Mouse (Mus musculus): ENCODE measurements around the gene Fsip1.
"Not testable (repeated sequence)": the region's sequence is repeated elsewhere in the genome, so short reads cannot be mapped to it uniquely, and the experiment has no call there.

Fsip1 gene

DNA sequence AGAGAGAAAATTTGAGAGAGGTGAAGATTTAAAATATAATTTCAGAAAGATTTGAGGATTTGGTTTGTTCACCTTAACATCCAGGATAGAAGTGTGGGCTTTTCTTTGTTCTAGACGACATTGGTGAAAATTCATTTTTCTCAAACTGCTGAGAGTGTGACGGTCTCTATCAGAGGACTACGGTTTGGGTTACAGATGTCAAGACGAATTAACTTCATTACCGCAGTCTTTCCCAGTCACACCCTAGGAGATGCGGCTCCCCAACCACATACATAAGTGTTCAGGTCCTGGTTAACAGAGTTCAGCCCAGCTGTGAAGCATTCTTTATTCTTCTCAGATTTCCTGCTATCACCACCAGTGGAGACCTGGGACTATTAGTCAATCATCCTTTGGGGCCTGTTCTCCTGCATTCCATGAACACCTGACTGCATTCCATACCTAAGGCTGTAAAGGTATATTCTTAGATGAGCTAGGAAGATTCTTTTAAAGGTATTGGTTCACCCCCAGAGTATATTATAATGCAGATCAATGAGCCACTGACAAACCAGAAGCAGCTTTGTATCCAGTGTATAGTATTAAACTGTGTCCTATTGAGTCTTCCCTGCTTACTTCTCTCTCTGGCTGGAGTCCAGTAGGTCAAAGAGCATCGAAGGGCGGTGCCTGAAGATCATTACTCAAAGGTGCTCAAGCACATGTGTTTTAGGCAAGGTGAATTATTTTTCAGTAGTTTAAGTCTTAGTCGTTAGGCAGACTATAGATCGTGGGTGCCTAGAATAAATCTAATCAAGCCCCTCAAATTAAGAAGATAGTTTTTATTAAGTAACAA, 82.0 kb downstream of the Fsip1 start:
- DNase-seq (ENCODE audit: low spot score): no peak

DNA sequence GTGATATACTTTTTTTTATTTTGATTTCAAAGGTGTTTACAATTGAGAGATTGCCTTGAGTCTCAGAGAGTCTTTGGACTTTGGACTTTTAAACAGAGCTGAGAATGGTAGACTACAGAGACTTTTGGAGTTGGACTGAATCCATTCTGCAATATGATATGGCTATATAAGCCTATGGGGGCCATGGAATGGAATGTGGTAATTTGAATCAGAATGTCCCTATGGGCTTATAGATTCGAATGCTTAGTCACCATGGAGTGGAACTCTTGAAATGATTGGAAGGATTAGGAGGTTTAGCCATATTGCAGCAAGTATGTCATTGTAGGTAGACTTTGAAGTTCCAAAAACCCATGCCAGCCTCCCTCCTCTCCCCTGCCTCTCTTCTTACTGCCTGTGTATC, 88.5 kb downstream of the Fsip1 start:
- DNase-seq (ENCODE audit: low spot score): no peak

DNA sequence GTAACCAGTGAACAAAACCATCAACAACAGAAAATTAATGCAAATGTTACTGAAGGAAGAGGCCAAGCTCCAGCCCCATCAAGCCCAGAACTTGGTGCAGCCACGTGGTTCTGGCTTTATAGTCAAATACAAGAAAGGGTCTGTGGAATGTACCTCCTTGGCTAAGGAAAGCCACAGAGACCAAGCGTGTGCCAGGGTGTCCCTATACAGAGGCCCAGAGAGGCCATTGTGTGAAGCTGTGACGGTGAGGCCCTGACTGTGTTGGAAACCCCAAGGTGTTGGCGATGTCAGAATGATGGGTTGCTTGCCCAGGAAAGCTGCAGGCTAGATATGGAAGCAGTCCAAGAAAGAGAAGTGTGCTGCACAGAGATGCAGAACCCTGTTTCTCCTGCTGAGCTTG, 89.0 kb downstream of the Fsip1 start:
- DNase-seq (ENCODE audit: low spot score): no peak

DNA sequence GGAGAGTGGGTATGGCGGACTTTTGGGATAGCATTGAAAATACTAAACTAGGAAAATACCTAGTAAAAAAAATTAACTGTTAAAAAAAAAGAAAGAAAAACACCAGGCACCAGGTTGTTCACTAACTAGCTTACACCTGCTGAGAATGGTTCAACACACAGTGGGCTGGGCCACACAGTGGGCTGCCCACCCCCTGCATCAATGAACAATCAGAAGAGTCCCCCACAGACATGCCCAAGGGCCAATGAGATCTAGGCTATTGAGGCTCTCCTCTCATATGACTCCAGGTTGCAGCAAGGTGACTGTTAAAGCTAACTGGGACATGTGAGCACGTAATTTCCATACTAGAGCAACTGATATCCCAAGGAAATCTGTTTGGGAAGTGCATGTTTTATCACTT, 91.1 kb downstream of the Fsip1 start:
- no peak for DNase-seq (ENCODE audit: low spot score)

DNA sequence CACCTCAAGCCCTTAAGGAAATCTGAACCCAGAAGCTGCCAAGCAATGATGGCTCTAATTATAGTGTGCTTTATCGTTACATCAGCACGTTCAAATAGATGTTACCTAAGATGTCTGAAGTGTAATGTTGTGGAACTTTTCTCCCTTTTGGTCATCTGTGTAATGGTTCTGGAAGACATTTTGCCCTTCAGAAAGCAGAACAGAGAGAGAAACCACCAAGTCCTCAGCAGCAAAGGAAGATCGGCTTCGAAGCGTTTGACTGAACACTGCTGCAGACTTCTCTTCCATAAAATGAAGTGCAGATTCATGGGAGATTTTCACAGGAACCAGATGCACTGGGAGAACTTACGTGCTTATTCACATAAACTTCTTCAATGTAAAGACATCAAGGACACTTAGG, 92.6 kb downstream of the Fsip1 start:
- DNase-seq (ENCODE audit: low spot score): no peak

DNA sequence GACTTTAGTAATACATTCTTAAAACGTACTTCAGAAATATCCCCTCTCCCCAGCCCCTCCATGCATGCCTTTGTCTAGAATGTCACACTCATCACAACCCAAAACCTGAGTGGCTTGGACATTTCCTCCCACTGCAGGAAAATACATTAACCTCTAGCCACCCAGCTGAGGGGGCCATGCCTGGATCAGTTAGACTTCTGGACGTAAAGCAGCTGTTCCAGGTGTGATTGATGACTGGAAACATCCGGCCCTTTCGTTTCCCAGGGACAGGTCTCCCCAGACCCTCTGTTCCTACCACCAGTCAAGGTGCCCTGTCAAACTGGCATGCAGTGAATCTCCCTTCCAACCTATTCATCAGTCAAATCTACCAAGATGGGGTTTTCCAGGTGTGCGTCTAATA, 94.3 kb downstream of the Fsip1 start:
- DNase-seq (ENCODE audit: low spot score): no peak

DNA sequence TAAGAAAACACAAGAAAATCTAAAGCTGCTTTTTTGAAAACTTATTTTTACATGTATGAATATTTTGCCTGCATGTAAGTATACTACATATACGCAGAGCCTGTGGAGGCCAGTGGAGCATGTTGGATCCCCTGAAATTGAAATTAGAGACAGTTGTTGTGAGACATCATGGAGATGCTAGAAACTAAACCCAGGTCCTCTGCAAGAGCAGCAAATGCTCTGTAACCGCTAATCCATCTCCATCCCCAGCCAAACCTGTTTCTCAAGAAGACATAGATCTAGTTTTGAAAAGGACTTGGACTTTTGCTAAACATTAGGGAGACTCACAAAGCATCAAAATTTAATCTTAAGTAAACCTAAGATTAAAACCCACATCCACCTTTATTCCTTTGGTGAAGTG, 95.8 kb downstream of the Fsip1 start:
- DNase-seq (ENCODE audit: low spot score): no peak

DNA sequence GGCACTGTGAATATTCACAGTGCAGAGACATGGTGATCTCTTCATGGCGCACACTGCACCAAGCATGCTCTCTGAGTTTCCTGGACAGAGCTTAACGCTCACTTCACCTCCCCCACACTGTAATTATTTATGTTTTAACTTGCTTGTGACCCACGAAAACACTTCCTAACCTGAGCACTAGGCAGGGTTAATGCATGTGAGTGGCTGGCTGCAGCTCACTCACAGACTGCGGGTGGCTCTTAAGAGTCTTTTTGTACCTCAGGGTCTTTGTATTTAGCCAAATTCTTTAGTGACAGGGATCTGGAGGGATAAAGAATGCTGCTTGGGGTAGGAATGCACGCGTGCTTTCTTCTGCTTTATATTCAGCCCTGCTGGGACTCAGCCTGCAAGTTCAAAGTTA, 96.2 kb downstream of the Fsip1 start:
- no peak for DNase-seq (ENCODE audit: low spot score)

DNA sequence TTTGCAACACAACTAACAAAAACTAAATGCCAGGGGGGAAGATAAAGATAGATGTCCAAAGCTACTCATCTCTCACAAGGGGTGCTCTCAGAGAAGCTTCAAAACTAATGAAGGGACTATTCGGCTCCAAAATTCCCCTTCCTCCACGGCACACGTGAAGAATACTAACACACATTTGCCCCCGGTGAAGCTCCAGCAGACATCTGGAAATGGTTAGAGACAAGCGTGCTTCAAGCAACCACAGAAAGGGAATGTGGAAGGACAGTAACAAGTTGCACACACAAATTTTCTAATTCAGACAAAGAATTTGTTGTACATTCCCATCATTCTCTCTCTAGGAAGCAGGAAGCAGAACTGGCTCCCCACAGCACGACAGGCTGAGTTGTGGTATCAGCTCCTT, 97.6 kb downstream of the Fsip1 start:
- DNase-seq (ENCODE audit: low spot score): no peak

DNA sequence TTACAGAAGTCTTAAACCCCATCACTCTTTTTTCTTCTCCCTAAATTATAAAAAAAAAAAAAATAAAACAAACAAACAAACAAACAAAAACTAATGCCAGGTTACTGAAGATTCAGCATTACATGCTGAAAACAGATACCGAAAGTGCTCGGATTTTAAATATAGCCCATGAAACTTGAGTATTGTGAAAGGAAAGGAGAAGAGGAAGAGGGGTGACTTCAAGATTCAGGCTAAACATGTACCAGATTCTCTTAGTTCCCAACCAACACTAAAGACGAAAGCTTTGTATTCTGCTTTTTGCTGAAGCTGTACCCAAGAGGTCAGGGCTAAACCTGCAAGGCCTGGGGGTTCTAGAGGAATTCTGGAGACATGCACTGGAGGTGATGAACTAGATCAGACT, 98.7 kb downstream of the Fsip1 start:
- no peak for DNase-seq (ENCODE audit: low spot score)

DNA sequence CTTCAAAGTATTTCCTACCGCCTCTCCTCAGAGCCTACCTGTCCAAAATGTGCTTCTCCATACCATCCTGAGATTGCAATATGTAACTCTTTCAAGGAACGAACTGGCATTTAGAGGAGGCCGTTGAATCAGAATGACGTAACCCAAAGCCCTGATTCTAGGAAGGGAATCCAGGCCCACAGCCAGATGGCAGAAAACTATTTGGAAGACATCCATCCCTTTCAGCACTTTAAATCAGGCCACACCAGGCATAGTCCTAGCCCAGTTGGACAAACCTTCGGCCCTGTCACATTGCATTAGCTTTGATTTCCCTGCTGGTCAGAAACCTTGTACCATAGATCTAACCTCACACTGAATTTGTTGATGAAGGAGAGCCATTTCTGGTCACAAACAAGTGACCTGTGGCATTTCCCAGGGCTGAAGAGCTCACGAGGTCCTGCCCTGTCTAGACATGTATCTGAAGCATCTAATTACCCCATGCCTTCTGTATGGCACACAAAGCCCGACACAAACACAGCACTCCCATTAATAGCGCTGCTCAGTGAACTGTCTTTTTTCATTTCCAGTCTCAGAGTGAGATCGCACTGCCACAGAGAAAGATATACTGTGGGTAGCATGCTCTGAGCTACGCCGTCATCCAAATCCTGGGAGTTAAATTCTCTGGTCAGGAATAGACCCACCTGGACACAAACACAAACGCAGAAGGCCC, 106.8 kb downstream of the Fsip1 start:
- peak; percentile 37 for DNase-seq (ENCODE audit: low spot score)

DNA sequence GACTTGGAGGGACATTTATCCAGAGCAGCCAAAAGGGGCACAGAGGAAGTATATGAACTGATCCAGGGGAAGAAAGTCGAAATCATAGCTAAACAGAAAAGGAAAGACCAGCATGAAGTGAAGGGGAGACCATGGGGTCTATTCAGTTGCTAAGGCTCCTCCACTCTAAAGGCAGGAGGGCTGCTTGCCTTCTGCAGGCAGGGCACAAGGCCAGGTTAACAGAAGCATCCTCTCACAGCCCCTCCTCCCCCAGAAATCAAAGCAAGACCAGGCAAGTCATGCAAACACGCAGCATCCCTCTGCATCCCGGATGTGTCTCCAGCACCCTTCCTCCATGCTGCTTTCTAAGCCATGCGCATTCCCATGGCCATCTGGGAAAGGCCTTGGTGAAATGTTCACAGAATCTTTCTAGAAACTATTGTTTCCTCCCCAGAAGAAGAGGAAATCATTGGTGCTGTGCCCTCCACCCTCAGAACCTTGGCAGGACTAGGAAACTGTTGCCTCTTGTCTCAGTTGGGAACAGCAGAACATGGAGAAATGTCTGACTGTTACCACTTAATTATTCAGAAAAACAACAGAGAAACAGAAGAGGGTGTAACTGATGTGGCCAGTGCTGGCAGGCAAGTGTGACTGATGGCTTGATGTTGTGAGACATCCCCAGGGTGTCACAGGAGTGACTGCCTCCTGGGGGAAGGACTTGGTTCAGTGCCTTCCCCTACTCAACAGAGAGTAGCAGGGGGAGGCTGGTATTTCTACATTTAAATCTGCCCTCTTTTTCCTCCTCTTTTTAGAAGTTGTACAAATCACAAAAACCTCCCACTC, 108.2 kb downstream of the Fsip1 start:
- DNase-seq (ENCODE audit: low spot score): no peak

DNA sequence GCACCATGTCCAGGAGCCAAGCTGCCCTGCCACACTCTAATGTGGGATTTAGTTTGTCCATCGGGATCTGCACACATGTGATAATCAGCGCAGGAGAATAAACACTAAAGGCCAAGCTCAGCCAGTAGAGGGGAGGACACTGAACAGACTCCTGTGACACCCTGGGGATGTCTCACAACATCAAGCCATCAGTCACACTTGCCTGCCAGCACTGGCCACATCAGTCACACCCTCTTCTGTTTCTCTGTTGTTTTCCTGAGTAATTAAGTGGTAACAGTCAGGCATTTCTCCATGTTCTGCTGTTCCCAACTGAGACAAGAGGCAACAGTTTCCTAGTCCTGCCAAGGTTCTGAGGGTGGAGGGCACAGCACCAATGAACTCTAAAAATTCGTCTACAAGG, 109.0 kb downstream of the Fsip1 start:
- not testable (repeated sequence) for DNase-seq (ENCODE audit: low spot score)

DNA sequence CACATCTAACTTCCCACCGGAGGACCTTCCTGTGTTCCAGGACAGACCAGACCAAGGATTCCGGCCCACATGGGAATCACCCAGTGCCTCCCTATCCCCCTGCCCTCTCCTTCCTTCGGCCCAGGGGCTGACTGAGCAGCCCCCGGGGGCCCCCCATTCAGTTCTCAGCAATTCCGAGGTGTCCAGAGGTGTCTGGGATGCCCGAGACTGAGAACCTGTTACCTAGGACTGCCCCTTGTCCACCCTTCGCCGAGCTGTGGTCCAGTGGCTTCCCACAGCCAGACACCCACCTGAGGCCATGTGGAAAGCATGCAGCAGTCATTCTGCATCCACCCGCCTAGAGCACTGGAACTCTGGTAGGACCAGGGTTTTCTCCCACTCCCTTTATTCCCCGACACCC, 115.1 kb downstream of the Fsip1 start:
- no peak for DNase-seq (ENCODE audit: low spot score)

DNA sequence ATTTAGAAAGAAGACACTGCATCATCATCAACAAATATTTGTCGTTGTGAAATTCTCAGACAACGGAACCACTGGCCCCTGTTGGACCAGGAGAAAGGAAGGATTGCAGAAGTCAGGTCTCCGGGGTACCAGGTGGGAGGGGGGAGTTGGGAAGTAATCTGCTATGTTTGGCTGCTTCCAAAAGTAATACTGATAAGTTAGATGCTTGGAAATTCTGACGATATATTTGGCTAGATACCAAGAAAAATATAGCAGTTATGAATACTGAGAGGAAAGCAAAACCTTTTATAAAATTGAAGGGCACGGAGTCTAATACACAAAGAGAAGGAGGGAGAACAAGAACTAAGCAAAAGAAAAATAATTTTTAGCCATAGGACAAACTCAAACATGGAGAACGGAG, 117.5 kb downstream of the Fsip1 start:
- no peak for DNase-seq (ENCODE audit: low spot score)

DNA sequence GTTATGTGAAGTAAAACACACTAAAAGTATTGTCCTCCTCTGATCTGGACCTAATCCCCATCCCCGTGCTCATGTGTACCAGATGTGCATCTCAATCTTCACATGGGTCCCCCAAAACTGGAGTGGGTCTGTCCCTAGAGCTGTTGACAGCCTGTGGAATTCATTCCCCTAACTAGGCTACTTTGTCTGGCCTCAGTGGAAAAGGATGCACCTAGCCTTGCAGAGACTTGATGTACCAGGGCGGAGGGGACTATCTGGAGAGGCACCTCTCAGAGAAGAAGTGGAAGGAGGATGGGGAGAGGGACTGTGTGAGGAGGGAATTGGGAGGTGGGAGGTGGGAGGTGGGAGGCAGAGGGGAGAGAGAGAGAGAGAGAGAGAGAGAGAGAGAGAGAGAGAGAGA, 119.0 kb downstream of the Fsip1 start:
- DNase-seq (ENCODE audit: low spot score): no peak

DNA sequence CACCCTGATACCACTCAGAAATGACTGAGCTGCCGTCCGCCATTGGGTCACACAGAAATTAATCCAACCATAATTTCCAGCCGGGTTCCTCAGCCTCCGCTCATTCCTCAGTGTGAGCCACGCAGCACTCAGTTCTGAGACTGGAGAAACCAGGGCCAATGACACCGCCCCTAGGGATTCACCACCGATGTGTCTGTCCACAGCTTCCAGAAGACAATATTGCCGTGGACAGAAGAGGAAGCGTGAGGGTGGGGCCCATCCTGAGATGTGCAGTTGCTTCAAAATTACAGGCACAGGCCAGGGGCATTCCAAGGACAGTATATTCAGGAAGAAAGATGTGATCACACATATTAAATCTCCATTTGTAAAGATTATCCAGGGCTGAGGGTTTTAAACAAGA, 119.7 kb downstream of the Fsip1 start:
- no peak for DNase-seq (ENCODE audit: low spot score)

DNA sequence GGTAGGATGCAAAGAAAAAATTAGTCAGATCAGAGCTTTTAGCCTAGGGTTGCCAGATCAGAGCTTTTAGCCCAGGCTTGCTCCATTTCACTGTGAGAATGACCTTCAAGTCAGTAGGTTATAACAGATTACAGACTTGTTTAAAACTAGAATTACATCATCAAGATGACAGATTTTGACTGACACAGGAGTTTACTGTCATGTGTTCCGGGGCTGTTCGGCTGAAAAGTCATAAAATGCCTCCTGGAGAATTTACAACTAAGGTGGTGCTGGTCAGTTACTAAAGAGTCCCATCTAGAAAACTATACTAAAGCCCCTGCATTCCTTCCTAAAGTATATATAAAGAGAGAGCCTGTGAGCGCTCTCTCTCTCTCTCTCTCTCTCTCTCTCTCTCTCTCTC, 128.5 kb downstream of the Fsip1 start:
- DNase-seq (ENCODE audit: low spot score): no peak

DNA sequence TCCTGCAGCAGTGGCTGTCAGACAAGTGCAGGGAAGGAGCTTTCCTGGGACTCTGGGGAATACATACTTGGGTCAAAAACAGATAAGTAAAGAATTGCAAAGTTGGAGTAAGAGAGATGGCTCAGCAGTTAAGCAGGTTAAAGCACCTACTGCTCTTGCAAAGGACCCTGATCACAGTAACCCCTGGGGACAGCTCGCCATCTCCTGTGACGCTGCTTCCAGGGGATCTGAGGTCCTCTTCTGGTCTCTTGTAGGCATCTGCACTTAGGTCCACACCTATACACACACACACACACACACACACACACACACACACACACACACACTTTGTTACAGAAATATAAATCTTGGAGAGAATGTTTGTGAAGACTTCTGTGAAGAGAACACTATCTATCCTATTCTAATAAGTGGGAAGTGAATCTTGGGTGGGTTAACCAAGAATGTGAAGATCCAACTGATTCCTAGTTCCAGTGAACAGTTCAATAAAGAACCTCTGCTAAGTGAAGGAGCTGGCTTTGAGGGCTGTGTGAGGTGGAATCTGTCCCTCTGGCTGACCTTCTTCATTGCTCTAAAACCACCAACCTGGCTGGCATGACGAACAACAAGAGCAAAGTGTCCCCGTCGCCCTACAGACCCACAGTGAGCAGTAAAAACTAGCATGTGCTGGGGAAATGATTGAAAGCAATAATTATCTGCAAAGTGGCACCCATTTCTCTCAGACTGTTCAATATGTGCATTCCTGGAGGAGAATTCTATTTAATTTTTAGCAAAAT, 129.1 kb downstream of the Fsip1 start:
- no peak for DNase-seq (ENCODE audit: low spot score)

DNA sequence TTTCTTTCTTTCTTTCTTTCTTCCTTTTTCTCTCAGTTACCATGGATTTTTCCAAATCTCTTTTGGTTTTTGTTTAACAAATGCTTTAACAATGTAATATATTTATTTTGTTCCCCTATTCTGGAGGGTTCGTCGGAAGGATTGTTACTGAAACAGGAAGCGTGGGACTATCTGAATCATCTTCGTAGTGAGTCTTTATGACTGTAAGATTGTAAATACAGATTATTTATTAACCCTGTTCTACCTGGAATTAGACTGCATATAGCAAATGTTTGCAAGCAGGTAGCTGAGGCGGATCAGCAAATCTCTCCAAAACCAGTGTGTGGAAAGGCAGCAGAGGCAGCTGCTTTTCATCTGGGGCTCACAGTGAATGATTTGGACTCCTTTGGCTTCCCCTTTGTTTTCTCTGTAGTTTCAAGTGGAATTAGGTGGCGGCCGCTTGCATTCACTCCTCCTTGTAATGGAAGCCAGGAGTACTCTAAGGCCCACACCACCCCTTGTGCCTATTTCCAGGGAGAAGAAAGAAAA, 130.8 kb downstream of the Fsip1 start:
- no peak for DNase-seq (ENCODE audit: low spot score)

DNA sequence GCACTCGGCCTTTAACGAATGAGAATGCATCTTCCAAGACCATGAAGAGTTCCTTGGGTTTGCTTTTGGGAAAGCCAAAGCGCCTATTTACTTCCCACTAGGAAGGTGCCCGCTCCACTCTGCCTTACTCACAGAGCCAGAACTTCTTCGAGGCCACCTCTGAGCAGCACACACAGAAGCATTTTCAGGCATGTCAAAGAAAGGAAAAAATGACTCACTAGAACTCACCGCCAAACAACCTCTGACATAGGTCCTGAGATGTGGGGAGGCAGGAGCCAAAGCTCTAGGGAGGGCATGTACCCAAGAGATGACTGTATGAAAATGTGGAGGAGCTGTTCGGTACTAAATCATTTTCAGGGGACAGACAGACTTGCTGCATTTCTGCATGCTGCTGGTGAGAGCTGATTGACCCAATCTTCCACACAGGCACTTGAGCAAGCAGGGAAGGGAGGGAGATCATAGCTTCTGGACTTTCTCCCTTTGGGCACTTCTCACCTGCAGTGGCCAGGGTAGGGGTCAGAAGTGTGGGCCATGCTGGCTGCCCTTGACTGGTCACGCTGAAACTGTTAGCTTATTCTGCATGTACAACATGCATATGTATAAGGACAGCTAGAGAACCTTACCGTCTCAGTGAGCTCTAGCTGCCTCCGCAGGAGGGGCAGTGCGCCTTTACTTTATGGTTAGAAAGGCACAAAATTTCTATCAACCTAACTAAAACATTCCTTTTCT, 131.4 kb downstream of the Fsip1 start:
- no peak for DNase-seq (ENCODE audit: low spot score)
